Mouse (Mus musculus) A20 (cell line): ENCODE measurements around the gene Dqx1.
A peak's percentile ranks its signal among the peaks of the same experiment; 100 is the strongest.

Experiments used
- DNase-seq: peaks from one replicate; pipeline ENCODE4 v3.0.0-alpha.2; 2011; ENCODE audit warnings: low read depth, low spot score

Dqx1 gene

GRCm38 (mm10) chr6:83033249-83034185, 24.1 kb upstream of the Dqx1 start, which contains the start of the genes Dok1 and Loxl3:
Gene Dok1, minus strand, starts transcription at chr6:83033471.
Gene Loxl3, plus strand, starts transcription at chr6:83034173.
- DNase-seq, result peak; percentile 75

GRCm38 (mm10) chr6:83034463-83035055, 23.1 kb upstream of the Dqx1 start:
- DNase-seq, result no peak

GRCm38 (mm10) chr6:83037188-83037587, 20.5 kb upstream of the Dqx1 start:
- no peak for DNase-seq

GRCm38 (mm10) chr6:83038496-83039012, 19.1 kb upstream of the Dqx1 start:
- peak; percentile 85 for DNase-seq

- DNase-seq, result no peak
These were observed 17.0 kb upstream of the Dqx1 start for GRCm38 (mm10) chr6:83040601-83041000.

- no peak for DNase-seq
These were observed 14.1 kb upstream of the Dqx1 start for GRCm38 (mm10) chr6:83043561-83043960.

GRCm38 (mm10) chr6:83043993-83044392, 13.7 kb upstream of the Dqx1 start:
- no peak for DNase-seq

GRCm38 (mm10) chr6:83044742-83045141, 12.9 kb upstream of the Dqx1 start:
- peak; percentile 44 for DNase-seq

GRCm38 (mm10) chr6:83049367-83049766, 8.3 kb upstream of the Dqx1 start:
- no peak for DNase-seq

- peak; percentile 58 for DNase-seq
These were observed 4.3 kb upstream of the Dqx1 start for GRCm38 (mm10) chr6:83053136-83053960.

- DNase-seq, result peak; percentile 93
These were observed 3.4 kb upstream of the Dqx1 start, which contains the start of gene Aup1 for GRCm38 (mm10) chr6:83054074-83054851. Gene Aup1, plus strand, starts transcription at chr6:83054521.

- peak; percentile 39 for DNase-seq
These were observed 2.7 kb upstream of the Dqx1 start, which contains the start of gene Htra2 for GRCm38 (mm10) chr6:83054871-83055431. Gene Htra2, minus strand, starts transcription at chr6:83055273.

- DNase-seq, result no peak
These were observed 1.1 kb downstream of the Dqx1 start for GRCm38 (mm10) chr6:83058725-83059124.

GRCm38 (mm10) chr6:83065995-83066394, 8.4 kb downstream of the Dqx1 start:
- no peak for DNase-seq

GRCm38 (mm10) chr6:83066441-83066840, 8.8 kb downstream of the Dqx1 start:
- DNase-seq, result no peak

- DNase-seq, result no peak
These were observed 10.6 kb downstream of the Dqx1 start for GRCm38 (mm10) chr6:83068221-83068620.

- no peak for DNase-seq
These were observed 11.3 kb downstream of the Dqx1 start for GRCm38 (mm10) chr6:83068706-83069487.

GRCm38 (mm10) chr6:83069488-83070246, 12.0 kb downstream of the Dqx1 start:
- DNase-seq, result no peak

- no peak for DNase-seq
These were observed 12.4 kb downstream of the Dqx1 start, which contains the start of gene Tlx2 for GRCm38 (mm10) chr6:83070247-83070310. Gene Tlx2, minus strand, starts transcription at chr6:83070293.
